Mouse (Mus musculus) adrenal gland, adult 2 months (tissue): ENCODE data around the gene Tbx3. TPM values are rescaled to one million over a fixed set of nuclear protein-coding genes. Genes with fewer than 3 reads are reported as not detected.

Source experiments
- DNase-seq: peaks from one replicate; pipeline ENCODE4 v3.0.0; 2021
- polyA plus RNA-seq: library from polyadenylated mRNA; depleted of rRNA; stranded (reverse); fragments of >200 nt; gene quantifications from 2 replicates; pipeline ENCODE4 v1.2.3, GENCODE M21; 2012
- total RNA-seq, 2 experiments: library from RNA; stranded (reverse); gene quantifications; 2 replicates each; pipeline ENCODE4 v1.2.3; 2021

The Tbx3 gene
- total and polyA plus RNA-seq, 3 experiments: 285 to 854 (median 315) TPM

DNA sequence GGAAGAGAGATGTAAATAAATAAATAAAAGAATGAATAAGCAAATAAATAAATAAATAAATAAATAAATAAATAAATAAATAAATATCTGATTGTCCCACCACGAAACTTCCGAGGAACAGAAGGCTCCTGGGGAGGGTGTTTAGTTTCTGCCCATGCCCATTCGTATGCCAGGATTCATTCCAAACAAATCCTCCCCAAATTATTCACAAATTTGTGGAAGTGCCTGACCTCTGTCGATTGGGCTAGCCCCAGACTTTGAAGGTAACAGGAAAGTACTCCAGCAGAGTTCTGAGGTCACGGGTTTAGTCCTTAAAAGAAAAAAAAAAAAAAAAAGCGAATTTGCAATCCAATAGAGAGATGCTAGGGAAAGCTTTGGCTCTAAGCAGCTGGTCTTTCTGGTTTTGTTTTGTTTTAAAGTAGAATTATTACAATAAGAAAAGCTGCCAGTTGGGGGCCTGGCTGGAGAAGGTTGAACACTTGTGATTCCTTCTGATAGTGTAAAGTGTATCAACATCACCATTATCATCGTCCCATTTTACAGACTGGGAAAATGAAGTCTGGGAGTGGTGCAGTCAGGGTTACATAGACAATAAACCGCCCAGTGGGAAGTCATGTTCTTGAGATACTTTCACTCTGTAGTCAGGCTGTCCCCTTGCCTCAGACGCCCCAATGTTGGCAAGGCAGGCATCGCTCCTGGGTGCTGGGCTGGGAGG lies 9.3 kb downstream of the Tbx3 start:
- no peak for DNase-seq

DNA sequence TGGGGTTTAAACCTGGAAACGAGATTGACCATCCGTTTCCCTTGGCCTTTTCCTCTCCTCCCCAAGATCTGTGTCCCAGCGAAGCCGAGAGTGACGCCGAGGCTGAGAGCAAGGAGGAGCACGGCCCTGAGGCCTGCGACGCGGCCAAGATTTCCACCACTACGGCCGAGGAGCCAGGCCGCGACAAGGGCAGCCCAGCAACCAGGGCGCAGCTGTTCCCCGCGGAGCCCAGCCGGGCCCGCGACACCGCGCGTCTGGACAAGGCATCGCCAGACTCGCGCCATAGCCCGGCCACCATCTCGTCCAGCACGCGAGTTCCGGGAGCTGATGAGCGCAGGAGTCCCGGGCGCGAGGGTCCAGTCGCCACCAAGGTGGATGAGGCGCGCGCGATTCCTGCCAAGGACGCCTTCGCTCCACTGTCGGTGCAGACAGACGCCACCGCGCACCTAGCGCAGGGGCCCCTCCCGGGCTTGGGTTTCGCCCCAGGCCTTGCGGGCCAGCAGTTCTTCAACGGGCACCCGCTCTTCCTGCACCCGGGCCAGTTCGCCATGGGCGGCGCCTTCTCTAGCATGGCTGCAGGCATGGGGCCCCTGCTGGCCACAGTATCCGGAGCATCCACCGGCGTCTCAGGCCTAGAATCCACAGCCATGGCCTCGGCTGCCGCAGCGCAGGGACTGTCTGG lies 10.0 kb downstream of the Tbx3 start:
- DNase-seq: peak; percentile 74

DNA sequence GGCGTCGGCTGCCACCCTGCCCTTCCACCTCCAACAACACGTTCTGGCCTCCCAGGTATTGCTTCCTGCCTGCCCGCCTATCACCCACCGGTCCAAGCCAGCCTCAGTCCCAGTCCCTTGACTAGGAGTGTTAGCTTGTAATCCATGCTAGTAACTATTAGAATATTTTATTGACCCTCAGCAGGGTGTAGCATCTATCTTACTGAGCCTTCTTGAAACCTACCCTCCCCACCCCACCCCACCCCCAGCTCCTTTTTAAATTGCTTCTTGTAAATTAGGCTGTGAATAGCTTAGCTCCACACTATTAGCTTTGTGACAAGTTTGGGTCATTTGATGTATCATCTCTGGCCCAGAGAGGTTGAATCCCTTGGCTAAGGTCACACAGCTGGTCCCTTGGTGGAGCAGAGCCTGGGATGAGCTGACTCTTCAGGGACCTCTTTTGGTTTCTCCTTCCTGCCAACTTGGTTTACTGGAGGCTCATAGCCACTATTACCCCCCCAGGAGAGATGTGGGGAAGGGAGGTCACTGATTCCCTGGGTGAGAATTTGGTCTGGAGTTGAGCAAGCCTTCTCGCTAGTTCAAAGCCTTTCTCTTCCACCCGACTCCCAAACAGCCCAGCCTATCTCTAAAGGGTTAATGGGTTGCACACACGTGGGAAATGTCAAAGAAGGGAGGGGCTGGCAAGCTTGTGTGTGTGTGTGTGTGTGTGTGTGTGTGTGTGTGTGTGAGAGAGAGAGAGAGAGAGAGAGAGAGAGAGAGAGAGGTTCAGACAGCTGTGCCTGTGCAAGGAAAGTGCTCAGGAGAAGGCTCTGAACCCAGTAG lies 10.8 kb downstream of the Tbx3 start:
- DNase-seq: peak; percentile 64

DNA sequence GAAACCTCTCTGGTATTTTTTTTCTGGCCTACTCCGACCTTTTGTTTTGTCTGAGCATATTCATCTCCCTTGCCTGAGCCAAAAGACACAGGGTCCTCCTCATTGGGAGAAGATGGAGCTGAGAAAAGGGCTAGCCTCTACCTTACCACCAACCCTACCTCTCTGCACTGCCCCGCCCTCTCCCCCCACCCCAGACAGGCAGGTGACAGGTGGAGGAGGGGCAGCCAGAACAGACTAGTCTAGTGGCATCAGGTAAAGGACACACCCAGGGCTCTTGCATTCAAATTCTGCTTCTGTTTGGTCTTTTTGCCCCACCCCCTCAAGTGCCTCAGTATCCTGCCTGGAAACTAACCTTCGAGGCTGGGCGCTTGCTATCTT lies 11.4 kb downstream of the Tbx3 start:
- peak; percentile 71 for DNase-seq

DNA sequence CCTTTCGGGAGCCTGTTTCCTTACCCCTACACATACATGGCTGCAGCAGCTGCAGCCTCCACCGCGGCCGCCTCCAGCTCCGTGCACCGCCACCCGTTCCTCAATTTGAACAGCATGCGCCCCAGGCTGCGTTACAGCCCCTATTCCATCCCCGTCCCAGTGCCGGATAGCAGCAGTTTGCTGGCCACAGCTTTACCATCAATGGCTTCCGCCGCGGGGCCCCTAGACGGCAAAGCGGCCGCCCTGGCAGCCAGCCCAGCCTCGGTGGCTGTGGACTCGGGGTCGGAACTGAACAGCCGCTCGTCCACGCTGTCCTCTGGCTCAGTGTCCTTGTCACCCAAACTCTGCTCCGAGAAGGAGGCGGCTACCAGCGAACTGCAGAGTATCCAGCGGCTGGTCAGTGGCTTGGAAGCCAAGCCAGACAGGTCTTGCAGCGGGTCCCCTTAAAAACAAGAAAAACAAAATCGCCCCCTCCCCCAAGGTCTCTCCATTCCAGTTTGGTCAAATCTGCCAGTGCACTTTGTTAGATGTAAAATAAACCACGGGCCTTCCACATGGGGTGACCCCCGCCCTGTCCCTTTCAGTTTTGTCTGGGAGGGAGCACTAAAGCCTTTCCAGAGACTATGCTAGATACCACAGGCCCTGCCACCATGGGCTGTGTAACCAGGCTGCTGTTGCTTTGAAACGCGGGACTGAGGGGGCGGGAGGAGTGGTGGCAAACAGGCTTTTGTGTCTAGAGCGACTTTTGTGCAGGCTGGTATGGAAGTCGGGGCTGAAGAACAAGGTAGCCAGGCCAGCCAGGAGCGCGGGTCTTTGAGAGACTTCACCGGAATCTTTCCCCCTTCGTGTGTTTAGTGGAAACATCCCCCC lies 12.4 kb downstream of the Tbx3 start:
- peak; percentile 83 for DNase-seq

DNA sequence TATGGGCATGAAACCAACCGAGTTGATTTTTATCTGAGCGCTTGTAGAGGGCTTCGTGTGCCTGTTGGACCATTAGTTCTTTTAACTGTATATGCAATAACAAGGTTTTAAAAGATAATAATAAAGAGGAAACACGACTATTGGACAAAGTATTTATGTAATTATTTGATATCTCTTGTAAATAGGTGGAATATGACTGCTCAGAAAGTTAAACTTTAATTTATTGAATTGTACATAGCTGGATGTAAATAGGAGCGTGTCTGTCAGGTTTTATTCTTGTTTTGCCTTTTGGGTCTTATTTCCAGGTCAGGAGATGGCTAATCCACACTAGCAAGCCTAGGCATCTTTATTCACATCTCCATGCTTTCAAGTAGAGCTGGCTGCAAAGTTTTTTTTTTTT lies 13.4 kb downstream of the Tbx3 start:
- peak; percentile 32 for DNase-seq

DNA sequence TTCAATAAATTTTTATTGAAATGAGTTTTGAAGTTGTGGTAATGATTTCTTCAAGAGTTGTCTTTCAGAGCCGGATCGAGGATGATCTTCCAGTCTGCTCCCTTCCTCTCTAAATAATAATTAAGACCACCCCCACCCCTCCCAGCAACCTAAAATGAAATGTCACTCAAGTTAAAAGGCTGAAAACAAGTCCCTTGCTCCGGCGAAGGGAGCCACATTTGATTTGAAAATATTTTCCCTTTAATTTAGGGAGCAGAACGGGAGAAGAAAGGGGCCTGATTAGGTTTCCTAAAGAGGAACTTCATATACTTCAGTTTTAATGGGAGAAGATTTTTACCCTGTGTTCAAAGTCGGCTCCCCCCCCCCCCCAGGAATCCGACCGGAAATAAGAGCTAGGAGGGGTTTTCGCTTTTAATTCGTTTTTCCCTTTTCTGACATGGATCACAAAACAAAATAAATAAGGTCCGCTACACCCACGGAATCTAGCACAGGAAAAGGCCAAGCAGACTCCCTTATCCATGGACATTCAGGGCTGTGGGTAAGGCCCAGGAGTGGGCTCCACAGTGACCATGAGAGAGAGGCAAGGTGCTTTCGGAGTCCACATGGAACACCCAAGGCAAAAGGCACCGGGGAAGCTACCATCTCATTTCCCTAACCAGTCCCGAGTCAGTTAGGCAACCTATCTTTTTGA lies 14.4 kb downstream of the Tbx3 start:
- peak; percentile 67 for DNase-seq

DNA sequence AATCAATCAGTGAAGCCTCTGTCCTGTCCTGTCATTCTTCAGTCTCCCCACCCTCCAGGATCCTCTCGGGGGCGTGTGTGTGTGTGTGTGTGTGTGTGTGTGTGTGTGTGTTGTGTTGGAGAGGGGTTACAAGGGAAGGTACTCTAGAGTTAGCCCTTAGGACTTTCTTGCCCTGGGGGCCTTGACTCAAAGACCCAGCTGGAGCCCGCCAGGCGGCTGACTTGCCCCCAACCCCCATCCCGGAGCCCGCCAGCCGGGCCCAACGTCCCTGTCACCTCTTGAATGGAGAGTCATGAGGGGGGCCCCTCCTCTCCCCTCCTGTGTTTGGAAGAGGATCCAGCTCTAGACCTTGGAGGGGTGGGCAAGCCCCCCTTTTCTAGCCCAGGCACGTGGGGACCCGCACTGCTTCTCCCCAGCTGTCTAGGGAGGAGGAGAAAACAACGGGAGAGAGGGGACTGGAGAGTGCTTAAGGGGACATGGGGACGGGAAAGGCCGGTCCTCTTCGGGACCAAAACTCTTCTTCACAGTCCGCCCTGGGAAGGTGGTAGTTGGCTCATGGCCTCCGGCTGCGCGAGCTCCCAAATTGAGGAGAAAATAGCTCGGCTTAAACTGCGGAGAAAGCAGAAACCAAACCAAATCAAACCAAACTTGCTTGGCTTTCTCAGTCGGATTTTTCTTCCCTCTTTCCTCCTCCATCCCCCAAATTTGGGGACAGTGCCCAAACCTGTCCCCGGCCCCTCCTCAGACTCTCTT lies 15.2 kb downstream of the Tbx3 start:
- peak; percentile 88 for DNase-seq

DNA sequence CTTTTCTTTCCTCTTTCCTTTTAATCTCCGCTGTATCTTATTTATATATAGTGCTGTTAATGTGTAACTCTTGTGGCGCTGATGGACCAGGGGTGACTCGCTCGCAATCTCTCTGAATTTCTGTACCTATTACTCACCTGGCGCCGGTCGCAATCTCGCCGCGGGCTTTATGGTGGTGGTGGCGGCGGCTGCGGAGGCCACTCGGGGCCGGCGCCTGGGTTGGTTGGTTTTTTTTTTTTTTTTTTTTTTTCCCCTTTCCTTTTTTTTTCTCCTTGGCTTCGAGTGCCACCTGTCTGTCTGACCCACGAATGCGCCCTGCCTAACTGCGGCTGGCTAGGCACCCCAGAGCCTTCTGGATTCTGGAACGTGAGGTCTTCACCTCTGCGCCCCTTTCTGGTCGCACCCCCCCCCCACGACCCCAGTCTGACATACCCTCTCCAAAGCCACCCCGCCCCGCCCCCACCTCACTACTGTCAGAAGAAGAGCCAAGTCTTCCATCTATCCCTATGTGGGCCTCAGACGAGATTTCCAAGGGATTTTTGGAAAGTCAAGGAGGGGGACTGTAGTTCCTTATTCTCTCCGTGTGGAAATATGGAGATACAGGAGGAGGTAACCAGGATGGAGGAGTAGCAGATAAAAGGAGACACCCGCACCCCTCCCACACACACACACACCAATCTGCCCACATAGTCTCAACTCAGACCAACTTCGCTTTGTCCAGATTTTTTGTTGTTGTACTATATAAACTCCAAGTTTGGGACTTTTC lies 15.9 kb downstream of the Tbx3 start:
- DNase-seq: peak; percentile 77

DNA sequence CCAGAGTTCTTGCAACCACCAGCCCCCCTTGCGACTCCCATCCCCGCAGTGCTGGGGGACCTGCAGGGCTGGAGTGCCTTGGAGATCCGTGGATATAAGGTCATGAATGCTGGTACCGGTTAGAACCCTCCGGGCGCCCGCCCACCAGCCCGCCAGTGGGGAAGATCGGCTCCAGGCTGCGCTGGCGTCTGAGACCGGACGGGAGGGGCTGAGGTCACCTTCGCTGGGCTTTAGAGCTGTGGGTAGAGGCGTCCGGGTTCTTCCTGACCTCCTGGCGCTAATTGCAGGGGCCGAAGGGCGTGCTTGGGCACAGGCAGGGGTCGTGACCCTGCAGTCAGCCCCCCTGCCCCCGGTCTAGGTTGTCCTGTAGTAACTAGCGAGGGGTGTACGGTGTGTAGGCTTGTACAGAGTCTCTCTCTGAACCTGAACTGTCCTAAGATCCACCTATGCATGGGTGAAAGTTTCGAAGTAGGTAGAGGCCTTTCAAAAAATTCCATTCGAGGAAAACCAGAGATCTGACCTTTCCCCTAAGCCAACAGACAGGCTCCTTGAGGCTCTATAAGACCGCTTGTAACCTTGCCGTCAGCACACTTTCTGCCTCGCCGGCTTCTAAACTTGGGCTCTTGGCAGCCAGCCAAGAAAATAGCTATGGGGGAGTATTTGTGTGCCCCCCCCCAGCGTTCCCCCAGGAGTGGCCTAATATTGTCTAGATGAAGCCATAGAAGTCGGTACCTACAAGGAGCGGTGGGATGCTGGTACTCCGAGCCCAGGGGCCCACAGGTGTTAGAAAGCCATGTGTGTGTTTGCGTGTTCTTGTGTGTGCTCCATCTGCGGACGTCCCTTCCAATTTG lies 16.8 kb downstream of the Tbx3 start:
- peak; percentile 63 for DNase-seq

DNA sequence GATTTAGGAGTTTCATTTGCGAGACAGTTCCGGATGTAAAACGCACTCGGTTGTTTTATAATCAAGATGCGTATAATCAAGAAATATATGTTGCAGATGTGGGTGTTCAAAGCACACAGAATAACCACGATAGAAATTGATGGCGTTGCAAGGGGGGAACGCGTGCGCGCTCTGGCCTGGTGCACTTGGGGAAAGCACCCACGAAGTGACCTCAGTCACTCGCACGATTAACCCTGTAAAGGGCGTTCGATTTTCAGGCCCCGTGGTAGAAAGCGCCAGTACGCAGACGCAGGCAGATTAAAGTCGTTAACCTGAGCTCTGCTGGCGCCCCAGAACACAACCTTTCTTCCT lies 17.4 kb downstream of the Tbx3 start:
- DNase-seq: no peak

DNA sequence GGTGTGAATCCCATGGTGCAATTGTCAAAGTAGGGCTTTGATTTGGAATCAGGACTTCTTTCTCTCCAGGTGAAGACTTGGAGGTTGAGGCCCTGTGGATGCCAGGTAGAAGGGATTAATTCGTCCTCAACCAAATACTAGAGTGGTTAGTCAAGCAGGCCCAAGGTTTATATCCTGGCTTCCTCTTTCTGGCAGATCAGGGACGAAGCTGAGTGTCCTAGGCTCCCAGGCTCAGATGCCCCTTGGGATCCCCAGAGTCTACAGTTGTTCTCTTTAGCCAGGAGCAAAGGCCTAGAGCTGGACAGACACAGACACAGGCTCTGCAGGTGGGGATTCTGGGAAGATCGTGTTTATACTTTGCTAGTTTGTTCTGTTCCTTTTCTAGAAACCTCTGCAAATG lies 17.8 kb downstream of the Tbx3 start:
- peak; percentile 23 for DNase-seq

DNA sequence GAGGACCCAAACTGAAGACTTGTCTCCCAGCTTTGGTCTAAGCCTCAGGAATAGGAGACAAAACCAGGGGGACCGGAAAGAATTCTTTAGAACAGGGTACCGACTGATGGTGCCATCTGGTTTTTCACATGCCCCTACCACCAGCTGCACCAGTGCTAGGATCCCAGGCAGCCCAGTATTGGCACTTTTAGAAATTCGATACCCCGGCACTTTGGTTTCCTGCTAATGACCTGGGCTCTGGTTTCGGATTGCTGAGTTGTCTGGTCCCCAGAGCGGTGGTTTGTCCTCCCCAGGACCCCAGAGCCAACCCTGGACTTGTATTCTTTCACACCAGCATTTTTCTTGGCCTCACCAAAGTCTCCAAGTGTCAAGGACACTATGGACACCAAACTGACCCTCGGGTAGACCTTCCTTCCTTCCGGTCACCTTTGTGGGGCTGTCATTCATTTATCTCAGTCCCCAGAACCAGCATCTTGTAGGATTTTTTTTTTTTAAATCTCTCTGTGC lies 18.5 kb downstream of the Tbx3 start:
- DNase-seq: peak; percentile 10

DNA sequence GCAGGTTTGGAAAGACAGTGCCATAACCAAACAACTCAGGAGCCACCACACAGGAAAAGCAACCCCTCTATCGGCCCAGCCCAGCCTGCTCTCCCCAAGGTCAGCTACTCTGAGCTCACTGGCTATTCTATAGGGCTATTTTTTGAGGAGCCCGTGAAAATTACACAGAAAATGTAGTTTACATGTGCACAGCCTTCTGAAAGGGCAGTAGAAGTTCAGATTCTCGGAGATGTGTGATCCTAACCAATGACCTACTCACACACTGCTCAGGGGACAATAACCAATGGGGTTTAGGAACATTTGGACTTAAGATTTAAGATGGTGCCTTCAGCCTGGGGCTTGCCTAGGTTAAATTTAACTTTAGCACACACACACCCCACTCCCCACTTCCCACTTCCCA lies 19.0 kb downstream of the Tbx3 start:
- DNase-seq: peak; percentile 19

DNA sequence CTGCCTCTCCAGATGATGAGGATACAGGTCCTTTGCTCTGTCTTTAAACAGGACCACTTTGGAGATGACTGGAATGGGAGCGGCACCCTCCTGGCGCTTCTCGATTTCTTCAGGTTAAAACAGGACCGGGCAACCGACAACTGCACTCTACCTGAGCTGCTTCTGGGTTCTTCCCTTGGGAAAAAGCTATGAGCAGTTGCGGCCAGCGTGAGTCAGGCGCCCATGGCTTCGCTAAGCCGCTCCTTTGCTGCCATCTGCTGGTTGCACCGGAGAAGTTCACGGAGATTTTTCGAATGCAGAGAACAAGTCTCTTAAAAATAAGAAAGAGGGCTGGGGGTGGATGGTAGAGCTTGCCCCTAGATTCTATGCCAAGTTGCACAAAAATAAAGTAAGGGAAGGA lies 20.6 kb downstream of the Tbx3 start:
- DNase-seq: peak; percentile 82

DNA sequence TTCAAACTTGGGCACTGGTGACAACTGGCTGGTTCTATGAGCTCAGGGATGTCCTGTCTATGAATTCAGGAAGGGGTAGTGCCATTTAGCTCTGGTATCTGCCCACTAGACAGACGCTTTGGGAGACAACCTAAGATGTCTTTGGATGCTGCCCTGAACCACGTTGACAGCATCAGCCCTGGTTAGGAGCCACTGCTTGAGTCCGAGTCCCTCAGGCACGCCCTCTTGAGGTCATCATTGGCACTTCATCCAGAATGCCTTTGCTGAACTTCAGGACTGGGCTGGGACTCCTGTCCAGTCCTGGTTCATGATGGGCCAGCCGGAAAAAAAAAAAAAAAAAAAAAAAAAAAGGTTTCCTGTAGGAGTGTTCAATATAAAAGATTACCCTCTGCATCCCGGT lies 22.0 kb downstream of the Tbx3 start:
- peak; percentile 5 for DNase-seq

DNA sequence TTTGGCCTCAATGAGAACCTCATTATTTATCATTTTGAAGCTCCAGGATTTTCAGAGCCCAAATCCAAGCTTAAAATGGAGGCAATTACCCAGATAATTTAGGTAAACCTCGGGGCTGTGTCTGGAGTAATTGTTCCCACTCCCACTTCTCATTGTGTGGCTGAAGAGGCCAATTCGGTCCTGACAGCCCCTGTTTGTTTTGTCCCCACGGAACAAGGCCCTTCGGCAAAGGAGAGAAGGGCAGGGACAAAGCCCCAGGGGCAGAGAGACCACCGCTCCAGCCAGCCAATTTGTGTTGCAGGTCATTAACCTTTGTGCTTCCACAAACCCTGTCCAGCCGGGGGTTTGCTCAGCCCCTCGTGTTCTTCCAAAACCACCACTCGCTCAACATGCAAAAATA lies 24.4 kb downstream of the Tbx3 start:
- no peak for DNase-seq

DNA sequence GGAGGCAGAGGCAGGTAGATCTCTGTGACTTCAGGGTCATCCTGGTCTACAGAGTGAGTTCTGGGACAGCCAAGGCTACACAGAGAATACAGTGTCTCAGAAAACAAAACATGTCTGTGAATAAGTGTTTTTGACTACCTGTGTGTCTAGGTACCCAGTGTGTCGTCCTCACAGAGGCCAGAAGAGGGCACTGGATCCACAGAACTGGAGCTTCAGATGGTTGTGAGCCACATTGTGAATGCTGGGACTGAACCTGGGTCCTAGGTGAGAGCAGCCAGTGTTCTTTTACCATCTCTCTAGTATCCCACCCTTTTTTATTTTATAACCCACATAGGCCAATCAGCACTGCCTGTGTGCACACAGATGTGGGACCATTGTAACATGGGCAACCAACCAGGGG lies 32.6 kb downstream of the Tbx3 start:
- DNase-seq: no peak

DNA sequence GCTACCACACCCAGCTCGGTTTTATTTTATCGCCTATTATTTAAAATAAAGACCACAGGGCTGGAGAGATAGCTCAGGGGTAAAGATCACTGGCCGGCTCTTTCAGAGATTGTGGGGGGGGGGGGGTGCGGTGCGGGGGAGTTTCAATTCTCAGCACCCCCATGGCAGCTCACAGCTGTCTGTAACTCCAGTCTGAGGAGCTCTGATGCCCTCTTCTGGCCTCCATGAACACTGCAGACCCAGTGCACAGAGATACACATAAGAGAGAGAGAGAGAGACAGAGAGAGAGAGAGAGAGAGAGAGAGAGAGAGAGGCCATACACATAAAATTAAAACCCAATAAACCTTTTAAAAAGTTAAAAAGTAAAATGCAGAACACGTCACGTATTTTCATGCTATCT lies 34.4 kb downstream of the Tbx3 start:
- no peak for DNase-seq
